Mouse (Mus musculus): Measurements from ENCODE around the gene Fam89b.
"Not testable (repeated sequence)": the region's sequence is repeated elsewhere in the genome, so short reads cannot be mapped to it uniquely, and the experiment has no call there.

Fam89b gene

DNA sequence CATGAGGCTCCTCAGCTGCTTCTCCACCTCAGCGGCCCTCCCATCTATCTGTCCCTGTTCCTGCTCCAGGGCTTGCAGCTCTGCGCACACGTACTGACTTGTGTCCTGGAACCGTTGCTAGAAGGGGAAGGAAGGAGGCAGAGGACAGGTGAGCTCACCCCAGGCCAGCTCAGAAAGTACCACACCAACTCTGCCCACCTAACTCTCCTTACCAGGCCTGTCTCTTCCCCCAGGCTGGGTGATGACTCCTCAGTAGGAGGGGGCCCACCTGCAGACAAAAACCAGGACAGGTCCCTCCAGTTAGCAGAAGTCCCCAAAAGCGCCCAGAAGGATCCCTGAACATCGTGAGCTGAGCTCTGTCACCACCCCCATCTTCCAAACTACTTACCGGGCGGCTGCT lies 18.9 kb downstream of the Fam89b start:
- no peak for DNase-seq (ENCODE audit: low spot score)

DNA sequence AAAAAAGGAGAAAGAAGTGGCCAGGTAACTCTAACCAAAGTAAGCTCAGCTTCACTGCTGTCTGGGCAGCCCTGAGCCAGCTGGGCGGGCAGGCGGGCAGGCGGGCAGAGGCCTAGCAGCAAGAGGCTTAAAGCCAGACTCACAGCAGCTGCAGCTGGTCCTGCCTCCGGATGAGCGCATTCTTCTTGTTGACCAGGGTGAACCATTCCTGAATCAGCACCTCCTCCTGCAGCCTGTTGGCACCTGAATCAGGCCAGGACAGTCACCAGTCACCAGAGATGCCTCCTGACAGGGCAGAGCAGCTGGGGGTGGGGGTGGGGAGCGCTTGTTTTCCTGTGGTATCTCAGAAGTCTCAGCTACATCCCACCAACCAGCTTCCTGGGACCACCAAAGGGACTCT lies 19.4 kb downstream of the Fam89b start:
- no peak for DNase-seq (ENCODE audit: low spot score)

DNA sequence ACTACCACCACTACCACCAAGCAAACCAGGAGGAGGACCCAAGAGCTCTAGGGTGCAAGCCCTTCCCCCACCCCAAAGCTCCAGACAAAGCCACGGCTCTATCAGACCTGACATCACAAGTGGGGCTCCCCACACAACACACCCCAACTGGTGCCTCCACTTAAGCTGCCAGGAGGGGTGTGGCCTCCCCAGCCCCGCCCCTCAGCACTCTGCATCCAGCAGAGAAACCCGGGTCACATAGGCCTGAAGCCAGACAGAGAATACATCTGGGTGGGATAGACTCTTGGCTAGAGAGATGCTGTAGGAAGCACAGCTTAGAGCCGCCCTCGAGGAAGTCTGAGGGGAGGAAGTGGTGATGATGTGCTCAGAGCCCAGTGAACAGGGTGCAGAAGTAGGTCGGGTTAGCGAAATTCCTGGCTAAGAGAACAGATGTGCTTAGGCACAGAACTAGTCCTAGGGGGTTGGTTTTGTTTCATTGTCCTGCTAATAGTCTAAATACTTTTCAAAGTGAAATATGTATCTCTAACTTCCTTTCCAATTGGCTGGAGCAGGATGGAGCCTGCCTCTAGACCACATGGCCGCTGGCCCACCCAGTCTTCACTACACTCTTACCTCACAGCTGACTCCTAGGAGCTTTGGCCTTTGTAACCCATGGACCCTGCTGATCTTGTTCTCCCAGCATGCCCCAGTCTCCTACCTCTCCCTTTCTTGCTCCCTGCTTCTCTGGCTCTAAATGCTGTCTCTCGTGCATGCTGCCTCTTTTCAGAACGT lies 24.5 kb downstream of the Fam89b start:
- peak; percentile 62 for DNase-seq (ENCODE audit: low spot score)

DNA sequence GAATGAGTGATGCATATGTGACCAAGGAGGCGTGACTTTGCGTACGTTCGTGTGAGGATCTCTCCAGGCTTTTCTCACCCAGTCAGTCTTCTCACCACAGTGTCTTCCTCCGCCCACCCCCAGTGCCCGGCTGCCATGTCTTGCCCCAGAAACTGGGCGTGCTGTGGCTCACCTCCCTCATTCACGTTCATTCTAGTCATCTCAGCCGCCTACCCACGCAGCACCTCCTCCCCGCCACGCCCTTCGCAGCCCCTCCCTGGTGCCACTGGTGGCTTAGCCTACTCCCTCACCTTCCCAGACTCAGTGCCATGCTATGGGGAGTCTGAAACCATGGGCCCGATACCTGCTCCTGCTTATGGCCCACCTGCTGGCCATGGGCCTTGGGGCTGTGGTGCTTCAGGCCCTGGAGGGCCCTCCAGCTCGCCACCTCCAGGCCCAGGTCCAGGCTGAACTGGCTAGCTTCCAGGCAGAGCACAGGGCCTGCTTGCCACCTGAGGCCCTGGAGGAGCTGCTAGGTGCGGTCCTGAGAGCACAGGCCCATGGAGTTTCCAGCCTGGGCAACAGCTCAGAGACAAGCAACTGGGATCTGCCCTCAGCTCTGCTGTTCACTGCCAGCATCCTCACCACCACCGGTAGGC lies 25.2 kb downstream of the Fam89b start, which contains the start of gene Kcnk7:
Gene Kcnk7, plus strand, starts transcription at position 205 of the 638 bp plus-strand sequence.
- DNase-seq (ENCODE audit: low spot score), result peak; percentile 59

DNA sequence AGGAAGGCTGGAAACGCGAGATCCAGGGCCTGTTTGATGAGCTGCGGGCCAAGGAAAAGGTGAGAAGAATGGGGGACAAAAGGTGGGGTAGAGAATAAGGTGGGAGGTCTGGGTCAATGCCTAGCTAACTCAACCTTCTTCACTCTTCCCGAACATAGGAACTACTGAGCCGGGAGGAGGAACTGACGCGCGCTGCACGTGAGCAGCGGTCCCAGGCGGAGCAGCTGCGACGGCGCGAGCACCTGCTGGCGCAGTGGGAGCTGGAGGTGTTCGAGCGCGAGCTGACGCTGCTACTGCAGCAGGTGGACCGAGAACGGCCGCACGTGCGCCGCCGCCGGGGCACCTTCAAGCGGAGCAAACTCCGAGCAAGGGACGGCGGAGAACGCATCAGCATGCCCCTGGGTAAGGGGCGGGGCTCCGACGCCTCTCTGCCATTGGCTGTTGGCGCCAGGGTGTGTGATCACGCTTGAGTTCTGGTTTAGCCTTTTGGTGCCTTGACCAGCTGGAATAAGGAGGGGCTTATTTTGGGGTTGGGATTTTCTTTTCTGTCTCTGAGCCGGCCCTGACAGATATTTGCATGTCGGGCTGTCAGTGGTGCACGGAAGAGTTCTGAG lies 33.5 kb downstream of the Fam89b start:
- no peak for DNase-seq (ENCODE audit: low spot score)

DNA sequence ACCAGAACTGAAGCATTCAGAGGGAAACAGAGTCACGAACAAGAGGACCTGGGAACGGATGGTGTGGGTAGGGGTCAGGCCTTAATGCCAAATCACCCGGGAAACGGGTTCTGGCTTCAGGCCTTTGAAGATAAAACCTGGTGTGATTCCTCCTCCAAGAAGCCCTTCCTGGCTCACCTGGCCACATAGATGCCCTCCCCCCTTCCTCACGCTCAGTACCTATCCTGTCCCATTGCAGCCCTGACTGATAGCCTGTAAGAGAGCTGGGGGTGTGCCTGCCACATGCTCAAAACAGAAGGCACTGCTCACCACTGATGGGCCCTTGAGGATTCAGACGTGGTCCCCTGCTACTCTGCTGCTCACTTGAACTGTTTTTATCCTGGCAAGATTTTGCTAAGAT lies 35.7 kb downstream of the Fam89b start:
- no peak for DNase-seq (ENCODE audit: low spot score)

DNA sequence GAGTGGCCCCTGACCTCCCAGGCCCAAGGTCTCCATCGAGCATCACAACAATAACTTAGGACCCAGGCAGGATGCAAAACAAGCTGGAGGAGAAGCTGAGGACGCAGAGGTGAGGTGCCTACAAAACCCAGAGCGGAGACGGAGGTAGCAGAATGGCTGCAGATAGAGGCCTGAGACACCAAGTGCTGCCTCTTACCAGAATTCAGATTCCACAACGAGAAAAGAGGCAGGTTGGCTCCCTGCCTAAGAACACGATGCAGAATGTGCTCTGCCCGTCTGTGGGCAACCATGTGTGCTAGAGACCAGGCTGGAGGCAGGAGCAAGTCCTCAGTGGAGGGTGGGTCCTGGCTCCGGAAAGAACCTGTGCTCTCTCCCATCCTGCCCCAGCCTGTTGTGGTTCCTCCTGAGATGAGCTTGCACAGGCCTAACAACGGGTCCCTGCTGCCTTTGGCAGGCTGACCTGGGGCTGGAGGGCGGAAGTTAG lies 36.5 kb downstream of the Fam89b start:
- DNase-seq (ENCODE audit: low spot score), result no peak

DNA sequence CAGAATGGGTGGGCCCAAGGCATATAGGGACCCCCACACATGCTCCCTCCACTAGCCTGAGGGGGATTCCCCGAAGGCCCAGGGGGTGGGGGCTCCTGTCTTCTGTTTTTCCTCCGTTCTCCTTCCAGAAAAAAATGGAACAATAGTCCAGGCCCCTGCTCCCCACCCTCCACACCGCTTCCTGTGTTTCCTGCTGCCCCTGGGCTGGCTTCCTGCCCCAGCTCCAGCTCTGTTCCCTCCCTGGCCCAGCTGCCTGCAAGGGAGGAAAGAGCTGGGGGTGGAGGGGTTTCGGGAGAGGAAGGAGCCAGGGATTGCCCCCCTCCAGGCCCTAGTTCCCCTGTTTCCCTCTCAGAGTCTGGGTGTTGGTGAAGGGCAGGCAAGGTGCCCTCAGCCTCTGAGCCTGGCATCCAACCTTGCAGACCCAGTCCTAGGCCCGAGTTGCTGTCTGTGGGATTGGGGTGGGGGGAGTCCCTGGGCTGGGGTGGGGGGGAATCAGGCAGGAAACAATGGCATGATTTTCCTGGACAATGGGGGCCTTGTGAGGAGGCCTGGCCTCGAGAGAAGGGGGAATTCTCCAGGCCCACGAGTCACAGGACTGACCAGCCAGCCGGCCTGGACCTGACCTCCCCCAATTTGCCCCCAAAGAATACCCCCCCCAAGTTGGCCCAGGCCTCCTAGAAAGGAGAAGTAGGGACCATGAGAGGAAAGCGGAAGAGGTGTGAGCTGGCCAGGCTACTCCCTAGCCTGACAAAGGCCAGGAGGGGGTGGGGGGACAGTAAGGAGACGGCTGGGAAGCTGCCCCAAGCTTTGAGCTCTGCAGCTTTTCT lies 37.2 kb downstream of the Fam89b start:
- no peak for DNase-seq (ENCODE audit: low spot score)

DNA sequence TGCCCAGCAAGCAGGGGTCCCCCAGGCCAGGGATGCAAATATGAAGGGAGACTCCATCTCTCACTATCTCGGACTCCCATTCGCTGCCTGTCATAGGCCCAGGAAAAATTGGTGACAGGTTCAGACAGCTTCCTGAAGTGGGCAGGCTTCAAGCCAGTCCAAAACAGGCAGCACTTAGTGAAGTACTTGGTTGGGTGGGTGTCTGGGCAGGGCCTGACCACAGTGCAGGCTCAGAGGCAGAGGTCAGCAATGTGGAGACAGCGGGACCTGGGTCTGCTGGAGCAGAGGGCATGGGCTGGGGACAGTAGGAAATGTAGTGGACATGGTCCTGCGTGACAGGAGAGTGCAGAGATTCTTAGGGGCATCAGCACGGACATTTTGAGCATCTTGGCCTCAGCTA lies 37.9 kb downstream of the Fam89b start:
- DNase-seq (ENCODE audit: low spot score), result no peak

DNA sequence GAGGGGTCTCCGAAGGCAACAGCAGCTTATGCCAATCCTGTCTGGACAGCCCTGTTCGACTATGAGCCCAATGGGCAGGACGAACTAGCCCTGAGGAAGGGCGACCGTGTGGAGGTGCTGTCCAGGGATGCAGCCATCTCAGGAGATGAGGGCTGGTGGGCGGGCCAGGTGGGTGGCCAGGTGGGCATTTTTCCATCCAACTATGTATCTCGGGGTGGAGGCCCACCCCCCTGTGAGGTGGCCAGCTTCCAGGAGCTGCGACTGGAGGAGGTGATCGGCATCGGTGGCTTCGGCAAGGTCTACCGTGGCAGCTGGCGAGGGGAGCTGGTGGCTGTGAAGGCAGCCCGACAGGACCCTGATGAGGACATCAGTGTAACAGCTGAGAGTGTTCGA lies 39.1 kb downstream of the Fam89b start:
- no peak for DNase-seq (ENCODE audit: low spot score)

DNA sequence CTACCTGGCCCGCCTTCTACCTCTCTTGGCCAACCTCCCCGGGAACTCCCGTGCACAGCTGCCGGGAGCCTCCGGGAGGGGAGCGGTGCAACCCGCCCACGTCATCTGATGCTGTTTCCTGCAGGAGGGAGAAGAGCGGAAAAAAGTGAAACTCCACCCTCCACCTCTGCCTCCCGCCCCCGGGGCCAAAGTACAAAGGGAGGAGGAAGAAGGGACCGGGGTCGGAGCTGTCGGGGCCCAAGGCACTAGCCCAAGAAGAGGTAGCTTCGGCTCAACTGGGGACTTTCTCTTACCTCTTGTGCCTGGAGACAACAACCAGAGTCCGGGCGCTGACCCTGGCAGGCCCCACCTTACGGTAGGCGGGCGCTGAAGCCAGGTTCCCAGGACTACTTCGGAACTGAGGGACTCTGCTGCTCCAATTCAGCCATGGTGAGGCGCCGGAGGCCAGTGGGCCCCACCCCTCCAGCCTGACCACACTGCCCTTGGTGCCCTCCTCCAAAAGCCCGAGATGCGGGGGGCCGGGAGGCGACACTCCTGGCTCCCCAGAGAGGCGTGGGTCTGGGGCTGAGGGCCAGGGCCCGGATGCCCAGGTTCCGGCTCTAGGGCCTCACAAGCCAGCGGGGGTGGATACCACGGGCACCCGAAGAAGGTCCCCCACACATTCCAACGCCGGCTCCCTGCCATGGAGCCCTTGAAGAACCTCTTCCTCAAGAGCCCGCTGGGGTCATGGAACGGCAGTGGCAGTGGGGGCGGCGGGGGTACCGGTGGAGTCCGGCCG lies 39.7 kb downstream of the Fam89b start:
- DNase-seq (ENCODE audit: low spot score), result peak; percentile 80

DNA sequence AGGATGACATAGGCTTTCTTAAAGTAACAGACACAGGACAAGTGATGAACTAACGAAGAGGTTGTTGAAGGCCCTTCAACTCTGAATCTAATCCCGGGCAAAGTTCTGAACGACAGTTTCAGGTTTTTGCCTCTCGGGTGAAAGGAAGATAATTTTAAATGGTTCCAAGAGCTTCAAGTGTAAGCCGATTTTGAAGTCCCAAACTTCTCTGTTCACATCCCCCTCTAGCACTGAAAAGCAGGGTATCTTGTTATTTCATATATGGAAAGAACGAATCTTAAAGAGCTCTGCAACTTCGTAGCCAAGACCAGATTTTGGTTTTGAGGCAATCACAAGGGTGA lies 40.4 kb downstream of the Fam89b start:
- DNase-seq (ENCODE audit: low spot score), result no peak

DNA sequence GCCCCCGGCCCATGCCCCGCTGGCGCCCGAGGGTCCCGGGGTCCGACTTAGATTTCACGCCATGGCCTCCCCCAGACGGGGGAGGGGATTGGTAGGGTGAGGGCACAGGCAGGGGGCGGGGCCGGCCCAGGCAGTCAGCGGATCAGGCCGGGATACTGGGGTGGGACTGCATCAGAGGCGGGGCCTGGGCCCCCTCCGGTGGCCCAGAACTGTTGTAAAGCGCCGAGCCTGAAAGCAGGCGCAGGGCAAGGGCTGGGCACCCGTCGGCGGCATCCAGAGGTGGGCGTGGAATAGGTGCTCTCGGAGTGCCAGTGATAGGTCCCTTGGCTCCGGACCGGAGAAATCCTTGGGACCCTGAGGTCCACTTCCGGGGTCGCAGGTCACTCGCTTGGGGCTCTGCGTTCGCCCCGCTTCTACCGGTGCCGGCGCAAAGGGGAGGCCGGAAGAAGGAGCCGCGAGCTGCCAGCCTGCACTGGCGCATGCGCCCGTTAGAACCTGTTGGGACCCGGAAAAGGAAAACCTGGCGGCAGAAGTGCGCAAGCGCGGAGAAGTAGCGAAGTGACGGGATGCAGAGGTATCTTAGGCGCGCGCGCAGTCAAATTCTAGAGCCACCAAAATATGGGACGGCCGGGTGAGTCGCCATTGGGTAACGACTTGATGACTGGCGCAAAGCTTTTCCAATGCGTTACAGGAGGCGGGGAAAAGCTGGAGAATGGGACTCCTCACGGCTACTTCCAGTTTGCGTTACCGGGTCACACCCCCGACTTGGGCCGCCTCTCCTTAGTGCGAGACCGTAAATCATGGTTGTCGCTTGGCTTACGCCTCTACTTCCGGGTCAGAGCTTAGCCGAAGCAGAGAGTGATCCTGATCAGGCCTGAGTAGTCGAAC lies 41.0 kb downstream of the Fam89b start, which contains the start of the genes Map3k11 and Pcnx3:
Gene Map3k11, plus strand, starts transcription at position 543 of the 888 bp plus-strand sequence.
Gene Pcnx3, minus strand, starts transcription at position 709 of the 888 bp plus-strand sequence.
- peak; percentile 90 for DNase-seq (ENCODE audit: low spot score)

DNA sequence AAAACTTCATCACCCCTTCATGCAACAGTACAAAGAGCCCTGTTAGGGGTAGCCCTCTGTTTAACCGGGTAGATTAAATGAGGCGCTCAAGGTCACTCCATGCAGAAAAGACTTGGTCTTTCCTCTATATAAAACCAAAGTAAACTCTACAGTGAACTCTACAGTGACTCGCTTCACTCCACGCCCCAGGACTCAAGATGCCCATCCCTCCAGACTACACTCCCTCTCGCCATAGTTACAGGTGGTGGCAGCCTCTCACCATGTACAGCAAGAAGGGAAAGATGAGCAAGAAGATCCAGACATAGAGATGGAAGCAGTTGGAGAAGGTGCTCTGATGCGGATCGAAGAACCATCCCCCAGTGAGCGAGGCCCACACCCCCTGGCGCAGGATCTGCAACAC lies 41.7 kb downstream of the Fam89b start:
- no peak for DNase-seq (ENCODE audit: low spot score)

DNA sequence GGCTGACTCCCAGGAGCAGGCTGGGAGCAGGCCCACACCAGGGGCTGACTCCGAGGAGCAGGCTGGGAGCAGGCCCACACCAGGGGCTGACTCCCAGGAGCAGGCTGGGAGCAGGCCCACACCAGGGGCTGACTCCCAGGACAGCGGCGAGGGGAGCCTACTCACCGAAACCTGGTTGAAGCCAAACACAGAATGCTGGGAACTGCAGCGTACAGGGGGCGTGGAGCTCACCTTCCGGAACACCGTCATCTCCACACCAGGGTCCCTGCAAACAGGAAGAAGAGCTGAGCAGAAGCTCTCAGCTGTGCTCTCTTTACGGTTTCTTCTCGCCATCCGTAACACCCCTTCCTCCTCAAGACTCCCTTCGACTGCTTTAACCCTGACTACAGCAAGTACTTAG lies 42.5 kb downstream of the Fam89b start:
- DNase-seq (ENCODE audit: low spot score), result not testable (repeated sequence)

DNA sequence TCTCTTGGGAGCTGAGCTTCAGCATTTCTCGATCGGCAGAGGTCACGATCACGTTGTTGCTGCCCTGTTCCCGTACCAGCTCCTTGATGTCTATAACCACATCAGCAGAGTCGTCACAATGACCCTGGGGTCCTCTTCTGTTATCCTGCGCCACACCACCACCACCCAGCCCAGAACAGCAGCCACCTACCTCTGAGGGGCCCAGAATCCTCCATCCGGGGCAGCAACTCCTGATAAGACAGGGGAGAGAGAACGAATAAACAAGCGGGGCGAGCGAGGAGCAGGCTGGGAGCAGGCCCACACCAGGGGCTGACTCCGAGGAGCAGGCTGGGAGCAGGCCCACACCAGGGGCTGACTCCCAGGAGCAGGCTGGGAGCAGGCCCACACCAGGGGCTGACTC lies 43.0 kb downstream of the Fam89b start:
- no peak for DNase-seq (ENCODE audit: low spot score)

DNA sequence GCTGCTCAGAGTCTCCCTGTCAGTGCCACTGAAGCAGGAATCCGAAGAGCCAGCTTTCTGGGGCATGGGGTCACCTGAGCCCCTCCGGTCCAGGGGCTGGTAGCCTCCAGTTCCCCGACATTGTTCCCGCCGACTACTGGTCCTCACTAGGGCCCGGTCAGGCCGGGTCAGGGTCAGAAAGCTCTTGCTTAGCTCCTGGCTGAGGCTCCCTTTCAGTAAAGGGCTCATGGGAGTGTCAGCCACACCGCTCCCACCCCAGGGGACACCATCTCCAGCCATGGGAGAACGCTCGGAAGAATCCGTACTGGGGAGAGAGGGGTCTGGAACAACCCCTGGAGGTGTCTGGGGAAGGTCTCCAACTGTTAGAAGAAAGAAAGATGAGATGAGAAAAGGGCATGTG lies 43.6 kb downstream of the Fam89b start:
- DNase-seq (ENCODE audit: low spot score), result no peak

DNA sequence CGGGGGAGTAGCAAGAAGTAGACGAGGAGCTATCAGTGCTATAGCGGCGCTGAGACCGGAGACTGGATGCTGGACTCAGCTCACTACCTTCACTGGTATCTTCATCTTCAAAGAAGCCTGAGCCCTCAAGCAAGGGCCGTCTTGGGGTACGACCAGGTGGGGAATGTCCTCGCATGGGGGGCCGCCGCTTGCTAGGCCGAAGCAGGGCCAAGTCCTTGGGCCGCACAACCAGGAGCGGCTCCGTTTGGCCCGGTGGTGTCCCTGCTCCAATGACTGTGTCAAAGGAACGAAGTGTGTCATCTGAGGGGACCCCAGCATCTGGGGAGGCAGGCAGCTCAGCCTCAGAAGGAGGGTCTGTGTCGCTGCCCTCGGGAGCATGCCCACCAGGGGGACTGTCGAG lies 44.0 kb downstream of the Fam89b start:
- DNase-seq (ENCODE audit: low spot score), result no peak

DNA sequence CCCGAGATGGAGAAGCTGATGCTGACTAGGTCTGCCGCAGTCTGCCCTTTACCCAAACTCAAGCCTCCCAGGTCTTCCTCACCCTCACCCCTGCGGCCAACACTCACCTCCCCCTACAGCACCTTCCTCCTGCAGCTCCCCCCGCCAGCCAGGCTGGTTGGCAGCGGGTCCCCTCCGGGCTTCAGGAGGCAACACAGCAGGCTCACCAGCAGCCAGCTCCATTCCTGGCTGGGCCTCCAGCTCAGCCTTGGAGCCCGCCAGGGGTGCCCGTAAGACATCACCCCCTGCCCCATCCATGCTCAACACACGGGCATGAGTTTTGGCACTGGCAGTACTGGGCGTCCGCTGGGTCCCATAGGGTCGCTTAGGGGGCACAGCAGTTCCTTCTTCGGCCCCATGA lies 44.5 kb downstream of the Fam89b start:
- no peak for DNase-seq (ENCODE audit: low spot score)

DNA sequence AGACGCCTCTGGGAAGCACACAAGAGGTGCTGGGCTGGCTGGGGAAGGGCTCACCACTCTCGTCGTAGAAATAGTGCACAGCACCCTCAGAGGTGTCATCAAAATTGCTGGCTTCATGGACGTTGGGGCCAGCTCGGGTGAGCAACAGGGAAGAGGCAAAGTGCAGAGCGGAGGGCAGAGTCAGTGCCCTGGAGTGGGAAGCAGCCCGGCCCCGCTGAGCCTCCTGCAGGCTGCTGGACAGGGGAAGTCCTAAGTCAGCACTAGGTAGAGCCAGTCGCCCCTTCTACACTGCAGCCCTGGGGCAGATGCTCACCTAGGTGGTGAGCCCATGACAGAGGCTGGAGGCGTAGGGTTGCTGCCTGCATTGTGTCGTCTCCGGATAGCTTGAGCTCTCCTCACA lies 45.2 kb downstream of the Fam89b start:
- DNase-seq (ENCODE audit: low spot score), result no peak
